Mouse (Mus musculus) cortical plate, adult 2 months (tissue): ENCODE measurements at regions not wholly inside any gene's neighbourhood (a gene's known extent, or its start where the extent isn't known, plus 50 kb on each side); places are given as distances from the start of the nearest gene placed in this dataset.

Experiments used
- H3K27ac ChIP-seq: fragments of 200-500 bp; 2 replicates; pipeline ENCODE4 v1.5.1; 2012; ENCODE audit warnings: low read length, control low read depth, inconsistent platforms; ENCODE audit not compliant: insufficient read depth
- H3K4me1 ChIP-seq: fragments of 200-500 bp; 2 replicates; pipeline ENCODE4 v1.6.1; 2011; ENCODE audit warnings: low read length; ENCODE audit not compliant: control insufficient read depth, insufficient read depth
- H3K4me3 ChIP-seq: fragments of 200-500 bp; 2 replicates; pipeline ENCODE4 v1.5.1; 2011; ENCODE audit warnings: mild to moderate bottlenecking, low read length, control low read depth; ENCODE audit not compliant: insufficient read depth
- CTCF ChIP-seq: fragments of 200-500 bp; IDR thresholded peaks from 2 replicates; pipeline ENCODE4 v1.5.1; 2011; ENCODE audit warnings: mild to moderate bottlenecking, control low read depth, low read length; ENCODE audit not compliant: insufficient read depth; ENCODE audit errors: extremely low read depth
- POLR2A ChIP-seq: fragments of 200-500 bp; IDR thresholded peaks from 2 replicates; pipeline ENCODE4 v1.6.1; 2011; ENCODE audit warnings: mild to moderate bottlenecking, low read length, control low read depth; ENCODE audit not compliant: insufficient read depth; ENCODE audit errors: extremely low read depth

DNA sequence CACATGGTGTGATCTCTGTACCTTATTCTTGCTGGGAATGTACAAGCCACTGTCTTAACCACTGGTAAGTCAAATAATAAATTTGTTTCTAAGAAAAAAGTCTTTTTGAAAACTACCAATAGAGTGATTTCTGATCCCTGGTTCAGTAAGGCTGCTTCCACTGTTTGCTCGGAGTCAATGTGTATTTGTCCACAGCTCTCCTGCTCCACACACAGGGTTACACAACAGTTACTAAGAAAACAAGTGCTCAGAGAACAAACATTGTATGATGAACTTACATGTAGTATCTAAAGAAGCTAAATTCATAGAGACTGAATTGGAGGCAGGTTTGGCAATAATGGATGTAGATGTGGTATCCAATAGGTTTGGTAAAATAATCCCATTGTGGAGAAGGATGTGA is 751.4 kb downstream of the 1700064H15Rik start:
- no peak for TF ChIP-seq CTCF
- TF ChIP-seq POLR2A: no peak
- Histone ChIP-seq H3K4me1 (no peaks in the 10 kb centered on the region), H3K27ac (no peak overlapping the region), H3K4me3 (no peak overlapping the region)

DNA sequence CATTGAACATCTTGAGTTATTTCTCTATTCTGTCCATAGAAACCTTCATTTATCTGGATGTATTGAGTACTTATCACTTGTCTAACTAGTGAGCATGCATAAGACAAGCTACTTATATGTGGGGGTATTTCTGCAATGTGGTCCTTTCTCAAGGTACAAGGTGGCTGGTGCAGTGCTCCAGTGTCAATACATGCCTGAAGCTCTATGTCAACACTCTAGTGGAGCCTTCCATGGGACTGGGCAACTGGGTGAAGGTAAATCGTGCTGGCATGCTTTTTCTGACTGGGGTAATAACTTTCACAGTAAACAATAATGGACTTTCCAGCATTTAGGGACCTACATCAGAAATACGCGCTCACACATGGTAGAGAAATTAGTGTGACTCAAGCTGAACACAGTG is 750.9 kb downstream of the 1700064H15Rik start:
- Histone ChIP-seq H3K4me3 (no peak overlapping the region), H3K4me1 (no peaks in the 10 kb centered on the region), H3K27ac (no peak overlapping the region)
- TF ChIP-seq CTCF: no peak
- TF ChIP-seq POLR2A: no peak

DNA sequence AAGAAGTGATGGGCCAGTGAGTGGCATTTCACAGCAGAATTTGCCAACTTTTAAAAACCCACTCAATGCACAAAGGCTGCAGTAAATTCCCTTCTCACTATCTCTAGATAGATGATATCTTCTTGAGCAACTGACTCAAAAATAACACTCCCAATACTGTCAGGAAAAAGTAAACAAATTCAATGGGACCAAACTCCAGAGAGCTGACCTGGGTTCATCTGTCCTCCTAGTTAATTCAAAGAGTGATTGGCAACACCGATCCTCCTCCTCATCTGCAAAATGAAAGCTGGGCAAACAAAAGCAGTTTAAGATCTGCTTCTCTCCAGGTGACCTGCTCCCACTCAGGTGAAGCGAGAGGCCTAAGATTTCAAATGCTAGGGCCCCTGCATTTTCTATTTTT is 747.3 kb downstream of the 1700064H15Rik start:
- H3K4me1 ChIP-seq: no peaks in the 10 kb centered on the region
- no peak overlapping the region for H3K4me3 ChIP-seq
- TF ChIP-seq CTCF: no peak
- no peak for TF ChIP-seq POLR2A
- no peak overlapping the region for H3K27ac ChIP-seq

DNA sequence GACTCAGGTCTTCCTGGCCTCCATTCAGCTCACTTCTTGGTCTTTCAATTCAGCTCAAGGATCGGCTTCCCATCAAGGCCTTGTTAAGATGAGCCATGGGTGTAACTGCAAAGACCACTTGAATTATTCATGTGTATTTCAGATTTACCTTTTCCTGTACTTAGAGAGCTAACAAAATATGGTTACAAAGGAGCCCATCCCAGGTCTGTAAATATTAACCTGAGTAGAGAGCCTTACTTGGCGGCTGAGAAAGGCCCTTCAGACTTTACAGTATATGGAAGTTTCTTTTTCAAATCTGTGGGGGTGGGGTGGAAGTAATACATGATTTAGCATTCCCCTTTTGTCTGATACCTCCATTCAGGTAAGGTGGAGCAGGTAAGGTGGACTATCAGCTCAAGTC is 735.7 kb downstream of the 1700064H15Rik start:
- H3K4me3 ChIP-seq: no peak overlapping the region
- H3K4me1 ChIP-seq: no peaks in the 10 kb centered on the region
- H3K27ac ChIP-seq: no peak overlapping the region
- TF ChIP-seq CTCF (no peak), POLR2A (no peak)

DNA sequence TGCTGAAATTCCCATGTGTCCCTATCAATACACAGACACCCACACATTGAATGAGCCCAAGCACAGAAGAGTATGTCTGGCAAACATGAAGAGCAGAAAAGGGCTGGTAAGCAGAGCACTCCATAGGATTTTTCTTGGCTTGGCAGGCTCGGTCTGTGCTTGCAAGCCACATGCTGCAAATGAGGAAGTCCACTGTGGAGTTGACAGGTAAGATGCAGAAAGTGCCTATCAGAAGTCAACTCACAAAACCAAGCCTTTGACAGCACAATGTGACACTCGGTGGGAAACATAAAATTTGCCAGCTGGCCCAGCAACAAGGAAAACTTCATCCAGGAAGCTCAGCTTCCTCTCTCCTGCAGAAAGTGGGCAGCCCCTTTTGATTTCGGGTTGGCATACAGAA is 722.7 kb downstream of the 1700064H15Rik start:
- no peak overlapping the region for H3K27ac ChIP-seq
- no peaks in the 10 kb centered on the region for H3K4me1 ChIP-seq
- no peak overlapping the region for H3K4me3 ChIP-seq
- TF ChIP-seq POLR2A: no peak
- no peak for TF ChIP-seq CTCF

DNA sequence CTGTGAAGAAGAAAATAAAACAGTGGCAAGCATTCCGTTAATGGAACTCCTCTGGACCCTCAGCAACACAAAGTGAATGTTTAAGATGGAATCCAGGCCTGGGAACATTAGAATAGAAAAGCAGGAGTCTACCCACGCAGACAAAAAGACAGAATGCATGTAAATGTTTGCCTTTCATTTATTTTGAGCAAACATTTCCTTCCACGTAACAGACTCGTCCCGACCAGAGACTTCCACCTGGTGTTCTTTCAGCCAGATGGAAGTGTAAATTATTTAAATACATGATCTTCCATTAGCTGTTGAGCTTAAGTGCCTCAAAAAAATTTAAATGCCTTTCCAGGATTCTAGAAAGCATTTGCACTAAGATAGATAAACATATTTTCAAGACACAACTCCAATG is 722.3 kb downstream of the 1700064H15Rik start:
- Histone ChIP-seq H3K27ac (no peak overlapping the region), H3K4me1 (no peaks in the 10 kb centered on the region)

DNA sequence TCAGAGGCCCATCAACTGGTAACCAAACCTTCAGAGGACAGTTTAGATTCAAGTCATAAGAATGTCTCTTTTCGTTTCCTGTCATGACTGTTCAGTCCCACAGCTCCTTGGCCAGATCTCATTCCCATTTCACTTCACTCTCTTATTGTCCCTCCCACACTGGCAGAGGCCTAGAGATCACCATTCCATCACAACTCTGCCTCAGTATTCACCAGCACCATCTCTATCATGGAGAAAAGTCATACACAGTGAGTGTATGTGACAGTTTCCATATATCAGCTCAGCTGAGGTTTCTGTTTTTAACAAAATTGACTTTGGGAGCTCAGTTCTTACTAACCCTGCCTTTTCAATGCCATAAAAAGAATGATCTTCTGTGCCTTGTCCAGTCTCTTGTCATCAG is 719.7 kb downstream of the 1700064H15Rik start:
- H3K4me1 ChIP-seq: no peaks in the 10 kb centered on the region
- TF ChIP-seq POLR2A: no peak
- no peak for TF ChIP-seq CTCF
- no peak overlapping the region for H3K27ac ChIP-seq
- H3K4me3 ChIP-seq: no peak overlapping the region

More for the DNA sequence above, 722.3 kb downstream of the 1700064H15Rik start:
- TF ChIP-seq CTCF (no peak), POLR2A (no peak)
- no peak overlapping the region for H3K4me3 ChIP-seq

DNA sequence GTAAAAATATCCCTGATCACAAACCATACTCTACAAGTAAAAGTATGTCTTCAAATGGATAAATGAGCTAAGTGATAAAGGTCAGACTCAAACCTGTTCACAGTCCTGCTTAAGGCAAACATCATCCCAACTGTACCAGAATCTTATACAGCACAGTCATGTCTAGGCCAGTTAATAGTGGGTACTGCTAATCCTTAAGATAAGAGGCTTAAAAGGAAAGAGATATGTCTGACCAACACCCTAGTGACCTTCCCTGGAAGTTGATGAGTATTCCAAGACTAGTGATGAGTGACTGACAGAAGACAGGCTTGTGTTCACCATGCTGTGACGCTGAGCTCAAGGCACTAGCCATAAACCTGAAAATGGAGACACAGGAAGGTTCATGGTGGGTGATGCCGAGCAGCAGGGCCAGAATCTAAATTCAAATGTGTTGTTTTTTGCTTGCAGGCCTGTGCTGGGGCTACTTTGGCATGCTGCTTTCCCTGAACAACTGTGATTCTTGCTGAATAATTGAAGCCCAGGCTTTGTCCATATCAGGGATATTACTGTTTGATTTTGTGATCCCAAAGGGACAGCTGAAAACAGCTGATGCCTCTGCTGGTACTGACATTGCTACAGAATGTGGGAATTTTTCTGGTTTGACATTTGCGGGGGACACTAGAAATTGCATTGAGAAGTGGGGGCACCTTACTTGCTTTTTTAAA is 699.9 kb downstream of the 1700064H15Rik start:
- Histone ChIP-seq H3K4me3 (no peak overlapping the region), H3K4me1 (no peaks in the 10 kb centered on the region), H3K27ac (no peak overlapping the region)
- no peak for TF ChIP-seq POLR2A
- no peak for TF ChIP-seq CTCF

DNA sequence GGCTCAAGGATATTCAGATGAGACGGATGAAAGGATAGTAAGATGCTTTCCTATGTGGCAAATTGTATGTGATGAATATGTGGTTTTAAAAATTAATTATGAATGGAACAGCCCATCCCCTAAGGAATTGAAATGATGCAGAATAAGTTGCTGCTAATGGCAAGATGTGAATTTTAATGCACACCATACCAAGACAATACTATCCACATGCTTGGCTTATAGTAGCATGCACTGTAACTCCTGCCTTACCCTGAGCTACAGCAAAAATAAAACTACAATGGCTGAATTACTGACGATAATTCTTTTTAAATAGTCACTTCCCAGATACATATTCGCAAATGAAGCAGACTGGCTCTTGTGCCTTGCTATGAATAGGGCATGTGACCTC is 699.4 kb downstream of the 1700064H15Rik start:
- H3K27ac ChIP-seq: no peak overlapping the region
- H3K4me1 ChIP-seq: no peaks in the 10 kb centered on the region
- TF ChIP-seq CTCF: no peak
- no peak for TF ChIP-seq POLR2A
- no peak overlapping the region for H3K4me3 ChIP-seq

DNA sequence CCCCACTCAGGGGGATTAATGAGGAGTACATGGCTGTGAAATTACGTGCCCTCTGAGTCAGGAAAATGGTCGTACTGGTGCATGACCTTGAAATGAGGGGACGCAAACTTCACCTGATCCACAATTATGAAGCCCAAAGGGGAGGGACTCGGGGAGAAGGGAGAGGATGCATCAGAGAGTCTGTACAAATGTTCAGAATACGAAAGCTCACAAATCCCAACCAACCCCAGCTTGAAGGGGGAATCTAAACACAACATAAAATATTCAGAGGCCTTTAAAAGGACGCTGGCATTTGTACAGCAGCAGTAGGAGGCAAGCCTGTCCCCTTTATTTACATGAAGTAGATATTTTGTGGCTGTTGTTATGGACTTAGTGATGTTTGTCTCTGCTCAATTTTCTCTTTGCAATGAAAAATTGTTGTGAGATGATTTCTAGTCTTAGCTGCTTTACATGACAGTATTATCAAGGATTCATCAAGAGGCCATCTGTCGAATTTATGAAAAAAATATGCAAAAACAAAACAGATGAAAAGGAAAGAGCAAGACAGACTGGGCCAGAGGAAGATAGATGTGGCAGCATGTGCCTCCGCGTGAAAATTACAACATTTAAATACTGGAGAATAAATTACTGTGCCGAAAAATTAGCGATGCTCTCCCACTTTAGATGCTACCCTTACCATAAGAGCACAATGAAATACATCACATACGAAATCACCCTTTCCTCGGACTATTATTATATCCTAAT is 695.3 kb downstream of the 1700064H15Rik start:
- Histone ChIP-seq H3K4me1 (no peaks in the 10 kb centered on the region), H3K4me3 (no peak overlapping the region), H3K27ac (no peak overlapping the region)
- TF ChIP-seq POLR2A (no peak), CTCF (no peak)
